Mouse (Mus musculus) intestine, postnatal 0 days (tissue): Measurements from ENCODE around the gene Rmdn2. TPM values are rescaled to one million over a fixed set of nuclear protein-coding genes. Genes with fewer than 3 reads are reported as not detected.

Experiments used
- ATAC-seq: fragments of 200-750 bp; cut with Nextera tagmentation; 2 replicates; pipeline ENCODE4 v1.8.0; 2017; ENCODE audit warnings: mild to moderate bottlenecking, moderate TSS enrichment, moderate library complexity
- H3K27ac ChIP-seq: fragments of 300-500 bp; sonication (generic); 2 replicates; pipeline ENCODE4 v1.5.1; 2014; ENCODE audit warnings: mild to moderate bottlenecking, low read depth, low read length, moderate library complexity
- H3K27me3 ChIP-seq: fragments of 300-500 bp; sonication (generic); replicated peaks from 2 replicates; pipeline ENCODE4 v1.6.1; 2014; ENCODE audit warnings: low read length, mixed read lengths; ENCODE audit not compliant: control insufficient read depth, insufficient read depth
- H3K36me3 ChIP-seq: fragments of 300-500 bp; sonication (generic); 2 replicates; pipeline ENCODE4 v1.6.1; 2014; ENCODE audit warnings: mild to moderate bottlenecking, moderate library complexity; ENCODE audit not compliant: control insufficient read depth, insufficient read depth
- H3K4me1 ChIP-seq: fragments of 300-500 bp; sonication (generic); replicated peaks from 2 replicates; pipeline ENCODE4 v1.6.1; 2014; ENCODE audit warnings: antibody characterized with exemption, low read length, mixed read lengths; ENCODE audit not compliant: control insufficient read depth, insufficient read depth
- H3K4me2 ChIP-seq: fragments of 300-500 bp; sonication (generic); replicated peaks from 2 replicates; pipeline ENCODE4 v1.6.1; 2014; ENCODE audit warnings: low read depth, mild to moderate bottlenecking, moderate library complexity
- H3K4me3 ChIP-seq: fragments of 300-500 bp; sonication (generic); 2 replicates; pipeline ENCODE4 v1.5.1; 2014; ENCODE audit warnings: low read depth, low read length
- H3K9ac ChIP-seq: fragments of 300-500 bp; sonication (generic); 2 replicates; pipeline ENCODE4 v1.6.1; 2014; ENCODE audit warnings: mild to moderate bottlenecking, low read depth, low read length
- H3K9me3 ChIP-seq: fragments of 300-500 bp; sonication (generic); 2 replicates; pipeline ENCODE4 v1.6.1; 2016; ENCODE audit warnings: mixed run types; ENCODE audit not compliant: control insufficient read depth
- CTCF ChIP-seq: sonication (generic); IDR thresholded peaks from 2 replicates; pipeline ENCODE4 v1.5.1; 2016; ENCODE audit warnings: low read depth, mild to moderate bottlenecking, control low read depth, antibody characterized with exemption, moderate library complexity
- WGBS: fragments of 180-500 bp; shearing (Covaris S2); extraction: QIAGEN DNeasy Blood & Tissue Kit; methylation state at CpG from one replicate; pipeline ENCODE4 v1.1.7; 2014; 5-methylcytosine and 5-hydroxymethylcytosine counted together
- polyA plus RNA-seq: library from polyadenylated mRNA; unstranded; fragments of >200 nt; fragmentation: Nextera tagmentation; extraction: Ambion mirVana; gene quantifications from 2 replicates; pipeline ENCODE4 v1.2.1, GENCODE M21; 2015

The Rmdn2 gene
- polyA plus RNA-seq, 1 experiment from 2014 or later, result 13.4 TPM

- H3K27ac ChIP-seq, result no peak overlapping the region
- no peak for TF ChIP-seq CTCF
- WGBS, result 76% methylated on average over 9 of the region's 9 CpGs
- no peak overlapping the region for H3K9ac ChIP-seq
- no peaks in the 10 kb centered on the region for H3K36me3 ChIP-seq
- H3K4me3 ChIP-seq, result no peak overlapping the region
- H3K4me2 ChIP-seq, result no peak overlapping the region
- H3K9me3 ChIP-seq, result no peaks in the 10 kb centered on the region
- 0 out of 2 replicates have a peak, but pooled peaks cover 10% of the 10 kb centered on the region for H3K27me3 ChIP-seq
- ATAC-seq, result no peak
- H3K4me1 ChIP-seq, result no peaks in the 10 kb centered on the region
These were observed 94.2 kb downstream of the Rmdn2 start for GRCm38 (mm10) chr17:79705671-79706455.

GRCm38 (mm10) chr17:79708168-79708567 is 96.5 kb downstream of the Rmdn2 start:
- WGBS, result 39% methylated on average over 7 of the region's 7 CpGs
- no peak for ATAC-seq
- H3K27ac ChIP-seq, result no peak overlapping the region
- no peaks in the 10 kb centered on the region for H3K36me3 ChIP-seq
- no peaks in the 10 kb centered on the region for H3K9me3 ChIP-seq
- no peak overlapping the region for H3K4me2 ChIP-seq
- no peak overlapping the region for H3K9ac ChIP-seq
- peaks cover 27% of the 10 kb centered on the region for H3K27me3 ChIP-seq
- TF ChIP-seq CTCF, result no peak
- H3K4me1 ChIP-seq, result no peaks in the 10 kb centered on the region
- no peak overlapping the region for H3K4me3 ChIP-seq

GRCm38 (mm10) chr17:79709718-79710117 is 98.1 kb downstream of the Rmdn2 start:
- H3K4me1 ChIP-seq, result no peaks in the 10 kb centered on the region
- no peaks in the 10 kb centered on the region for H3K9me3 ChIP-seq
- no peak for ATAC-seq
- no peak for TF ChIP-seq CTCF
- H3K36me3 ChIP-seq, result no peaks in the 10 kb centered on the region
- no peak overlapping the region for H3K4me2 ChIP-seq
- no peak overlapping the region for H3K4me3 ChIP-seq
- no peak overlapping the region for H3K9ac ChIP-seq
- H3K27me3 ChIP-seq, result peaks cover 43% of the 10 kb centered on the region
- WGBS, result 49% methylated on average over 1 of the region's 1 CpGs
- H3K27ac ChIP-seq, result no peak overlapping the region

GRCm38 (mm10) chr17:79710246-79710842 is 98.7 kb downstream of the Rmdn2 start:
- no peak overlapping the region for H3K4me3 ChIP-seq
- H3K27me3 ChIP-seq, result peaks cover 49% of the 10 kb centered on the region
- no peak overlapping the region for H3K4me2 ChIP-seq
- no peak overlapping the region for H3K9ac ChIP-seq
- WGBS, result 33% methylated on average over 15 of the region's 15 CpGs
- H3K36me3 ChIP-seq, result no peaks in the 10 kb centered on the region
- H3K27ac ChIP-seq, result no peak overlapping the region
- H3K9me3 ChIP-seq, result no peaks in the 10 kb centered on the region
- TF ChIP-seq CTCF, result no peak
- no peak for ATAC-seq
- no peaks in the 10 kb centered on the region for H3K4me1 ChIP-seq

GRCm38 (mm10) chr17:79711944-79712343 is 100.3 kb downstream of the Rmdn2 start:
- Histone ChIP-seq H3K4me2 (no peak overlapping the region), H3K4me3 (0 out of 2 replicates have a peak overlapping the region, but pooled peaks have one; percentile 11), H3K36me3 (no peaks in the 10 kb centered on the region), H3K27ac (no peak overlapping the region), H3K9me3 (no peaks in the 10 kb centered on the region), H3K4me1 (no peaks in the 10 kb centered on the region; the same call in 1 of the 2 replicates), H3K9ac (no peak overlapping the region), H3K27me3 (peaks cover 62% of the 10 kb centered on the region)
- no peak for ATAC-seq
- no peak for TF ChIP-seq CTCF
- 32% methylated on average over 6 of the region's 6 CpGs for WGBS

- Histone ChIP-seq H3K36me3 (no peaks in the 10 kb centered on the region), H3K4me3 (peak overlapping the region; percentile 11; the same call in 1 of the 2 replicates), H3K4me2 (no peak overlapping the region), H3K27me3 (peaks cover 68% of the 10 kb centered on the region), H3K9ac (no peak overlapping the region), H3K9me3 (no peaks in the 10 kb centered on the region), H3K27ac (no peak overlapping the region), H3K4me1 (no peaks in the 10 kb centered on the region; the same call in 1 of the 2 replicates)
- WGBS, result 22% methylated on average over 9 of the region's 9 CpGs
- no peak for TF ChIP-seq CTCF
- no peak for ATAC-seq
These were observed 100.9 kb downstream of the Rmdn2 start for GRCm38 (mm10) chr17:79712536-79712935.
